Mouse (Mus musculus): Measurements from ENCODE around the gene Pde6b.

Pde6b gene

GRCm38 (mm10) chr5:108389744-108390143 is 1.6 kb downstream of the Pde6b start:
- DNase-seq (ENCODE audit: low spot score) = no peak

- DNase-seq (ENCODE audit: low spot score) = no peak
Observed at GRCm38 (mm10) chr5:108403453-108403852, 15.3 kb downstream of the Pde6b start.

GRCm38 (mm10) chr5:108405460-108405859 is 17.3 kb downstream of the Pde6b start:
- no peak for DNase-seq (ENCODE audit: low spot score)

- no peak for DNase-seq (ENCODE audit: low spot score)
Observed at GRCm38 (mm10) chr5:108406977-108407376, 18.8 kb downstream of the Pde6b start.

- DNase-seq (ENCODE audit: low spot score) = no peak
Observed at GRCm38 (mm10) chr5:108414711-108415110, 26.5 kb downstream of the Pde6b start.

- DNase-seq (ENCODE audit: low spot score) = no peak
Observed at GRCm38 (mm10) chr5:108422741-108423140, 34.5 kb downstream of the Pde6b start.

GRCm38 (mm10) chr5:108423427-108423826 is 35.2 kb downstream of the Pde6b start:
- no peak for DNase-seq (ENCODE audit: low spot score)

GRCm38 (mm10) chr5:108427186-108427585 is 39.0 kb downstream of the Pde6b start:
- no peak for DNase-seq (ENCODE audit: low spot score)

GRCm38 (mm10) chr5:108431196-108431595 is 43.0 kb downstream of the Pde6b start:
- DNase-seq (ENCODE audit: low spot score) = no peak

GRCm38 (mm10) chr5:108433804-108434587 is 45.8 kb downstream of the Pde6b start, which contains the start of gene Atp5k:
TSS of gene Atp5k (minus strand) at chr5:108434448.
- DNase-seq (ENCODE audit: low spot score) = peak; percentile 91

GRCm38 (mm10) chr5:108436101-108436500 is 47.9 kb downstream of the Pde6b start:
- DNase-seq (ENCODE audit: low spot score) = no peak

GRCm38 (mm10) chr5:108446973-108447372 is 58.8 kb downstream of the Pde6b start:
- DNase-seq (ENCODE audit: low spot score) = no peak

GRCm38 (mm10) chr5:108447857-108448256 is 59.7 kb downstream of the Pde6b start:
- DNase-seq (ENCODE audit: low spot score) = no peak

- DNase-seq (ENCODE audit: low spot score) = peak; percentile 80
Observed at GRCm38 (mm10) chr5:108448785-108449668, 60.8 kb downstream of the Pde6b start, which contains the start of gene Mfsd7a. TSS of gene Mfsd7a (minus strand) at chr5:108448891.

- no peak for DNase-seq (ENCODE audit: low spot score)
Observed at GRCm38 (mm10) chr5:108450837-108451540, 62.8 kb downstream of the Pde6b start.

GRCm38 (mm10) chr5:108451611-108452010 is 63.4 kb downstream of the Pde6b start:
- no peak for DNase-seq (ENCODE audit: low spot score)

- no peak for DNase-seq (ENCODE audit: low spot score)
Observed at GRCm38 (mm10) chr5:108452422-108452821, 64.2 kb downstream of the Pde6b start.

- DNase-seq (ENCODE audit: low spot score) = no peak
Observed at GRCm38 (mm10) chr5:108454094-108454493, 65.9 kb downstream of the Pde6b start.

- DNase-seq (ENCODE audit: low spot score) = no peak
Observed at GRCm38 (mm10) chr5:108458706-108459105, 70.5 kb downstream of the Pde6b start.

- DNase-seq (ENCODE audit: low spot score) = no peak
Observed at GRCm38 (mm10) chr5:108460461-108460860, 72.3 kb downstream of the Pde6b start.

- peak; percentile 98 for DNase-seq (ENCODE audit: low spot score)
Observed at GRCm38 (mm10) chr5:108461082-108462065, 73.2 kb downstream of the Pde6b start, which contains the start of gene Pcgf3. TSS of gene Pcgf3 (plus strand) at chr5:108461232.

Data from ovary, postnatal 36 days (tissue).